Mouse (Mus musculus) thymus, adult 2 months (tissue): Measurements from ENCODE around the gene Lpcat3.

Source experiments
- CTCF ChIP-seq: fragments of 200-500 bp; IDR thresholded peaks from 2 replicates; pipeline ENCODE4 v1.5.1; 2012; ENCODE audit warnings: mild to moderate bottlenecking, control low read depth, low read length, moderate library complexity, borderline replicate concordance; ENCODE audit not compliant: control insufficient read depth, poor library complexity, insufficient read depth; ENCODE audit errors: extremely low read depth
- POLR2A ChIP-seq: fragments of 200-500 bp; IDR thresholded peaks from 2 replicates; pipeline ENCODE4 v1.6.1; 2012; ENCODE audit warnings: mild to moderate bottlenecking, low read length, control low read depth, moderate library complexity; ENCODE audit not compliant: control insufficient read depth, poor library complexity, insufficient read depth; ENCODE audit errors: extremely low read depth

DNA sequence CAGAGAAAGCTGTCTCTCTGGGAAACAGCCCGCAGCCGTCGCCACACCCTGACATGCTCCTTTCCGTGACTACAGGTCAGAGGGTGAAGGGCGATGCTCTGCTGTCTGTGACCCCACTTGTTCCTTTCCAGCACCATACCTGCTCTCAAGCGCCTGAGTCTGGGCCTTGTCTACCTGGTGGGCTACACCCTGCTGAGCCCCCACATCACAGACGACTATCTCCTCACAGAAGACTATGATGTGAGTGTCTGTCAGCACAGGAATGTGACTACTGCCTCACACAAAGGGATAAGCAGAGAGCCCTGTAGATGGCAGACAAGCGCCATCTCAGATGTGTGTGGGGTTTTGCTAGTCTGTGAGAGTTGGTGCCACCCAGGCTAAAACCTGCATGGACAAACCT, 38.5 kb downstream of the Lpcat3 start:
- no peak for TF ChIP-seq CTCF
- no peak for TF ChIP-seq POLR2A
